Mouse (Mus musculus) E14TG2a.4 (cell line): ENCODE measurements around the gene Bcl7c.

Source experiments
- H3K27me3 ChIP-seq: 2 replicates; pipeline ENCODE4 v1.6.1; 2014; ENCODE audit warnings: low read length, control low read depth; ENCODE audit not compliant: insufficient read depth
- H3K36me3 ChIP-seq: 2 replicates; pipeline ENCODE4 v1.6.1; 2014; ENCODE audit warnings: low read length, control low read depth; ENCODE audit not compliant: insufficient read depth
- H3K4me1 ChIP-seq: replicated peaks from 2 replicates; pipeline ENCODE4 v1.6.1; 2014; ENCODE audit warnings: low read depth, low read length, control low read depth
- H3K4me3 ChIP-seq: replicated peaks from 2 replicates; pipeline ENCODE4 v1.5.1; 2014; ENCODE audit warnings: mild to moderate bottlenecking, low read length
- H3K9me3 ChIP-seq: 2 replicates; pipeline ENCODE4 v1.6.1; 2014; ENCODE audit warnings: low read length, control low read depth
- CTCF ChIP-seq: conservative IDR thresholded peaks from 2 replicates; pipeline ENCODE4 v1.5.1; 2014; ENCODE audit warnings: low read length
- NANOG ChIP-seq: IDR thresholded peaks from 2 replicates; pipeline ENCODE4 v1.6.1; 2014; ENCODE audit warnings: borderline replicate concordance, low read length, mixed read lengths
- POU5F1 ChIP-seq: IDR thresholded peaks from 2 replicates; pipeline ENCODE4 v1.6.1; 2014; ENCODE audit warnings: low read length, borderline replicate concordance

Bcl7c gene

GRCm38 (mm10) chr7:127708207-127709078 is at the start of gene Bcl7c:
Bcl7c (minus strand) TSS chr7:127708933.
- no peaks in the 10 kb centered on the region for H3K27me3 ChIP-seq
- H3K4me3 ChIP-seq = peak within 1 kb of the TSS; percentile 91
- no peaks in the 10 kb centered on the region for H3K9me3 ChIP-seq
- peaks cover 63% of the 10 kb centered on the region for H3K4me1 ChIP-seq
- TF ChIP-seq CTCF (no peak), POU5F1 (no peak), NANOG (no peak)
- H3K36me3 ChIP-seq = peaks cover 36% of the 10 kb centered on the region

GRCm38 (mm10) chr7:127753741-127754140 is 45.0 kb upstream of the Bcl7c start:
- Histone ChIP-seq H3K36me3 (peaks cover 100% of the 10 kb centered on the region), H3K4me3 (peak overlapping the region; percentile 62; the same call in 1 of the 2 replicates), H3K9me3 (no peaks in the 10 kb centered on the region), H3K4me1 (peaks cover 100% of the 10 kb centered on the region), H3K27me3 (no peaks in the 10 kb centered on the region)
- TF ChIP-seq NANOG (peak; percentile 43; the same call in 1 of the 2 replicates), POU5F1 (peak; percentile 66; the same call in 1 of the 2 replicates), CTCF (no peak)

GRCm38 (mm10) chr7:127753158-127753557 is 44.4 kb upstream of the Bcl7c start:
- Histone ChIP-seq H3K9me3 (no peaks in the 10 kb centered on the region), H3K27me3 (no peaks in the 10 kb centered on the region), H3K4me3 (peak overlapping the region; percentile 62), H3K36me3 (peaks cover 100% of the 10 kb centered on the region), H3K4me1 (peaks cover 100% of the 10 kb centered on the region)
- TF ChIP-seq POU5F1 (no peak), CTCF (no peak), NANOG (no peak)

GRCm38 (mm10) chr7:127752069-127752468 is 43.3 kb upstream of the Bcl7c start:
- TF ChIP-seq CTCF = no peak
- TF ChIP-seq POU5F1 = no peak
- TF ChIP-seq NANOG = no peak
- no peaks in the 10 kb centered on the region for H3K9me3 ChIP-seq
- peaks cover 97% of the 10 kb centered on the region for H3K4me1 ChIP-seq
- H3K27me3 ChIP-seq = no peaks in the 10 kb centered on the region
- H3K4me3 ChIP-seq = peak overlapping the region; percentile 62
- H3K36me3 ChIP-seq = peaks cover 89% of the 10 kb centered on the region

- no peaks in the 10 kb centered on the region for H3K9me3 ChIP-seq
- H3K4me3 ChIP-seq = peak overlapping the region; percentile 62
- H3K27me3 ChIP-seq = no peaks in the 10 kb centered on the region
- TF ChIP-seq NANOG = no peak
- TF ChIP-seq POU5F1 = no peak
- no peak for TF ChIP-seq CTCF
- H3K36me3 ChIP-seq = peaks cover 85% of the 10 kb centered on the region
- H3K4me1 ChIP-seq = peaks cover 93% of the 10 kb centered on the region
These were observed 42.9 kb upstream of the Bcl7c start for GRCm38 (mm10) chr7:127751619-127752018.

GRCm38 (mm10) chr7:127750131-127751127 is 41.7 kb upstream of the Bcl7c start:
- no peaks in the 10 kb centered on the region for H3K9me3 ChIP-seq
- H3K36me3 ChIP-seq = peaks cover 73% of the 10 kb centered on the region
- no peaks in the 10 kb centered on the region for H3K27me3 ChIP-seq
- H3K4me1 ChIP-seq = peaks cover 81% of the 10 kb centered on the region
- H3K4me3 ChIP-seq = peak overlapping the region; percentile 64
- no peak for TF ChIP-seq POU5F1
- TF ChIP-seq NANOG = no peak
- TF ChIP-seq CTCF = no peak

- TF ChIP-seq NANOG = no peak
- no peak for TF ChIP-seq CTCF
- no peak for TF ChIP-seq POU5F1
- Histone ChIP-seq H3K9me3 (no peaks in the 10 kb centered on the region), H3K27me3 (no peaks in the 10 kb centered on the region), H3K36me3 (peaks cover 51% of the 10 kb centered on the region), H3K4me3 (peak overlapping the region; percentile 92), H3K4me1 (peaks cover 74% of the 10 kb centered on the region)
These were observed 39.5 kb upstream of the Bcl7c start for GRCm38 (mm10) chr7:127748235-127748560.
